Mouse (Mus musculus): ENCODE measurements around the gene Gm20388.

DNA sequence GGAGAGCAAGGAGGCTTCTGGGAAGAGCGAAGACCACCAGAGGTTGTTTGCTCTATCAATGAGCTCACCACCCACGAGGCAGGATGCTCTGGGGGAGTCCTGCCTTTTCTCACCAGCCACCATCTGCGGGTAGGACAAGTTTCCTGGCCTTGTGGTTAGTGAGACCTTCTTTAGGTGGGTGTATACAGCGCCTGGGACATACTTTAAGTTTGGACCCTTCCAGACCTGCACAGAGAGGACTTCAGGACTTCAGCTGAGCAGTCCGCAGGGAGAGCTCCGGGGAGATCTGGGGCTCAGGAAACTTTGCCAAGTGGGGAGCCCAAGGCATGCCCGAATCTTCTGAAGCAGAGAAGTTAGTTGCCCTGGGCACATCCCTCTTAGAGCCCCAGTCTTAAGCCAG is 2549.3 kb downstream of the Gm20388 start:
- TF ChIP-seq POLR2A (IDR thresholded peaks at IDR 0.05; ENCODE audit: extremely low read depth, insufficient read depth, low read length) (no peak), CTCF (IDR thresholded peaks at IDR 0.05; ENCODE audit: extremely low read depth, insufficient read depth, low read length) (no peak)

Measured in cortical plate, adult 2 months (tissue).